Mouse (Mus musculus) CH12.LX (cell line): ENCODE measurements at regions not wholly inside any gene's neighbourhood (a gene's known extent, or its start where the extent isn't known, plus 50 kb on each side); places are given as distances from the start of the nearest gene placed in this dataset.

Experiments
- DNase-seq: peaks from one replicate; pipeline ENCODE4 v3.0.0-alpha.2; 2013; ENCODE audit errors: extremely low read depth
- H3K27ac ChIP-seq: 2 replicates; pipeline ENCODE4 v1.5.1; 2012; ENCODE audit warnings: low read depth, mild to moderate bottlenecking, control low read depth, moderate library complexity; ENCODE audit not compliant: insufficient read depth
- H3K27me3 ChIP-seq: replicated peaks from 2 replicates; pipeline ENCODE3; 2012; ENCODE audit warnings: inconsistent platforms
- H3K36me3 ChIP-seq, 2 experiments: replicated peaks in 1 of 2; 2 replicates each; pipeline versions ENCODE3 to v1.6.1; 2012; ENCODE audit warnings: inconsistent platforms in 1 of 2, low read length in 1 of 2, mild to moderate bottlenecking in 1 of 2, mixed read lengths in 1 of 2, moderate library complexity in 1 of 2; ENCODE audit not compliant: control insufficient read depth in 1 of 2, insufficient read depth in 1 of 2
- H3K4me1 ChIP-seq, 2 experiments: 2 replicates each; pipeline ENCODE4 v1.6.1; 2012; ENCODE audit warnings: inconsistent platforms in 1 of 2, moderate library complexity in 1 of 2; ENCODE audit not compliant: insufficient read depth in 2 of 2, control insufficient read depth in 1 of 2
- H3K4me2 ChIP-seq: 2 replicates; pipeline ENCODE4 v1.6.1; 2012; ENCODE audit warnings: low read depth, mild to moderate bottlenecking, control low read depth; ENCODE audit not compliant: poor library complexity, insufficient read depth, severe bottlenecking
- H3K4me3 ChIP-seq, 3 experiments: fragments of 150-350 bp in 1 of 3; sonication (generic) in 1 of 3; replicated peaks in 1 of 3; 2 replicates each; pipeline versions ENCODE3 to v1.5.1; 2011 to 2012; ENCODE audit warnings: low read depth in 2 of 3, low read length in 2 of 3, mild to moderate bottlenecking in 2 of 3, moderate library complexity in 2 of 3, control low read depth in 1 of 3, improper control_type of control experiment in 1 of 3, inconsistent platforms in 1 of 3, mixed read lengths in 1 of 3; ENCODE audit not compliant: poor library complexity in 1 of 3
- H3K79me2 ChIP-seq: replicated peaks from 2 replicates; pipeline ENCODE4 v1.6.1; 2012; ENCODE audit warnings: mild to moderate bottlenecking, moderate library complexity; ENCODE audit not compliant: control insufficient read depth, poor library complexity, insufficient read depth, severe bottlenecking; ENCODE audit errors: extremely low read depth
- H3K9ac ChIP-seq: 2 replicates; pipeline ENCODE4 v1.6.1; 2012; ENCODE audit warnings: low read depth, mild to moderate bottlenecking, control low read depth, moderate library complexity; ENCODE audit not compliant: insufficient read depth
- H3K9me3 ChIP-seq: replicated peaks from 2 replicates; pipeline ENCODE3; 2012; ENCODE audit warnings: low read length, inconsistent platforms, mixed read lengths
- CHD1 ChIP-seq: IDR thresholded peaks from 2 replicates; pipeline ENCODE4 v1.6.1; 2012; ENCODE audit warnings: low read depth, low read length, improper control_type of control experiment, inconsistent platforms
- ELF1 ChIP-seq: IDR thresholded peaks from 2 replicates; pipeline ENCODE4 v1.6.1; 2014; ENCODE audit warnings: low read depth, mild to moderate bottlenecking, inconsistent platforms, low read length, improper control_type of control experiment
- ETS1 ChIP-seq: conservative IDR thresholded peaks from 2 replicates; pipeline ENCODE4 v1.6.1; 2012; ENCODE audit warnings: low read depth, mild to moderate bottlenecking, inconsistent platforms, low read length, improper control_type of control experiment, moderate library complexity
- HCFC1 ChIP-seq: IDR thresholded peaks from 2 replicates; pipeline ENCODE4 v1.6.1; 2012; ENCODE audit warnings: low read depth, mild to moderate bottlenecking, inconsistent platforms, low read length, improper control_type of control experiment
- JUND ChIP-seq: conservative IDR thresholded peaks from 2 replicates; pipeline ENCODE4 v1.6.1; 2011; ENCODE audit warnings: low read depth, low read length, improper control_type of control experiment
- MAZ ChIP-seq: IDR thresholded peaks from 2 replicates; pipeline ENCODE4 v1.6.1; 2012; ENCODE audit warnings: low read depth, mild to moderate bottlenecking, inconsistent platforms, low read length, improper control_type of control experiment, moderate library complexity
- MEF2A ChIP-seq: IDR thresholded peaks from 2 replicates; pipeline ENCODE4 v1.6.1; 2014; ENCODE audit warnings: low read depth, mild to moderate bottlenecking, inconsistent platforms, low read length, improper control_type of control experiment, borderline replicate concordance
- MXI1 ChIP-seq: IDR thresholded peaks from 2 replicates; pipeline ENCODE4 v1.6.1; 2011; ENCODE audit warnings: mild to moderate bottlenecking, low read depth, low read length, improper control_type of control experiment
- MYC ChIP-seq: IDR thresholded peaks from 2 replicates; pipeline ENCODE4 v1.6.1; 2011; ENCODE audit warnings: low read depth, mild to moderate bottlenecking, improper control_type of control experiment, low read length
- NRF1 ChIP-seq: IDR thresholded peaks from 2 replicates; pipeline ENCODE4 v1.6.1; 2014; ENCODE audit warnings: low read depth, mild to moderate bottlenecking, inconsistent platforms, low read length, improper control_type of control experiment, moderate library complexity
- PAX5 ChIP-seq: IDR thresholded peaks from 2 replicates; pipeline ENCODE4 v1.6.1; 2012; ENCODE audit warnings: low read length, inconsistent platforms, mixed read lengths
- POLR2AphosphoS2 ChIP-seq: IDR thresholded peaks from 2 replicates; pipeline ENCODE4 v1.6.1; 2011; ENCODE audit warnings: low read depth, low read length, improper control_type of control experiment
- RCOR1 ChIP-seq: conservative IDR thresholded peaks from 2 replicates; pipeline ENCODE4 v1.6.1; 2012; ENCODE audit warnings: low read depth, mild to moderate bottlenecking, inconsistent platforms, low read length, improper control_type of control experiment
- TBP ChIP-seq: conservative IDR thresholded peaks from 2 replicates; pipeline ENCODE4 v1.6.1; 2011; ENCODE audit warnings: low read depth, low read length, improper control_type of control experiment
- TCF12 ChIP-seq: IDR thresholded peaks from 2 replicates; pipeline ENCODE4 v1.6.1; 2014; ENCODE audit warnings: low read depth, mild to moderate bottlenecking, inconsistent platforms, low read length, improper control_type of control experiment
- UBTF ChIP-seq: IDR thresholded peaks from 2 replicates; pipeline ENCODE4 v1.6.1; 2012; ENCODE audit warnings: low read depth, mild to moderate bottlenecking, inconsistent platforms, low read length, improper control_type of control experiment, moderate library complexity
- USF2 ChIP-seq: conservative IDR thresholded peaks from 2 replicates; pipeline ENCODE4 v1.6.1; 2011; ENCODE audit warnings: low read depth, low read length, improper control_type of control experiment
- ZMIZ1 ChIP-seq: IDR thresholded peaks from 2 replicates; pipeline ENCODE4 v1.6.1; 2012; ENCODE audit warnings: low read depth, mild to moderate bottlenecking, inconsistent platforms, low read length, improper control_type of control experiment
- ZNF384 ChIP-seq: IDR thresholded peaks from 2 replicates; pipeline ENCODE4 v1.6.1; 2012; ENCODE audit warnings: low read depth, low read length, improper control_type of control experiment, inconsistent platforms
- dilution Hi-C: fragments of 300-500 bp; cut with MboI; formaldehyde crosslinking; loops from 2 replicates; pipeline ENCODE4 v1.14.3; 2020; ENCODE audit warnings: low sequenced_read_pairs; ENCODE audit not compliant: extremely low pct_unique_long_range_greater_than_20kb, extremely low pct_ligation_motif_present
- in situ Hi-C: fragments of 300-500 bp; cut with MboI; formaldehyde crosslinking; loops from 3 replicates; pipeline ENCODE4 v1.14.3; 2019; ENCODE audit warnings: low sequenced_read_pairs, low pct_ligation_motif_present, low pct_unique_long_range_greater_than_20kb, mixed read lengths

DNA sequence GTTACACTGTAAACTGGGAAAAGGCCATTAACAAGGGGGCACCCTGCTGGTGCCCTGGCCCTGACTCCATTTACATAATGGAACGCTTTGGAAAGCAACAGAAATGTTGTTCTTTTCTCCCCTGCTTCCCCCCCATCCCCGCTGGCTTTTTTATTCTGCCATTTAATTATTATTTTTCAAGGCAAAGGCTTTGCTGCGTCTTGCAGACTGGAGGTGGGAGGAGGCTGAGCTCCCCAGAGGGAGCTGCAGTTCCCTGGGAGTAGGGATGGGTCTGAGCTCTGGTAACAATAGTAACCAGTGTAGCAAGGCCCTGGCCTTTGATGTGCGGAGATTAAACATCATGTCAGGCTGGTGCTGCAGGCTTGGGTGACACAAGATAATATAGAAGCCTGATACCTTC lies 168.6 kb downstream of the Gadd45g start:
- H3K4me2 ChIP-seq, result no peak overlapping the region
- TF ChIP-seq POLR2AphosphoS2 (no peak), TCF12 (no peak), USF2 (no peak), CHD1 (no peak), UBTF (no peak), ETS1 (no peak), MEF2A (no peak)
- H3K9me3 ChIP-seq, result no peaks in the 10 kb centered on the region
- no peaks in the 10 kb centered on the region for H3K27me3 ChIP-seq
- dilution Hi-C loops (no loop called here), in situ Hi-C loops (no loop called here)
- DNase-seq, result no peak
- H3K36me3 ChIP-seq, result no peaks in the 10 kb centered on the region
- H3K4me1 ChIP-seq, result peaks cover 8 to 13% of the 10 kb centered on the region in 2 experiments
- no peak overlapping the region for H3K4me3 ChIP-seq
- H3K27ac ChIP-seq, result no peak overlapping the region
- no peaks in the 10 kb centered on the region for H3K79me2 ChIP-seq
- H3K9ac ChIP-seq, result no peak overlapping the region

DNA sequence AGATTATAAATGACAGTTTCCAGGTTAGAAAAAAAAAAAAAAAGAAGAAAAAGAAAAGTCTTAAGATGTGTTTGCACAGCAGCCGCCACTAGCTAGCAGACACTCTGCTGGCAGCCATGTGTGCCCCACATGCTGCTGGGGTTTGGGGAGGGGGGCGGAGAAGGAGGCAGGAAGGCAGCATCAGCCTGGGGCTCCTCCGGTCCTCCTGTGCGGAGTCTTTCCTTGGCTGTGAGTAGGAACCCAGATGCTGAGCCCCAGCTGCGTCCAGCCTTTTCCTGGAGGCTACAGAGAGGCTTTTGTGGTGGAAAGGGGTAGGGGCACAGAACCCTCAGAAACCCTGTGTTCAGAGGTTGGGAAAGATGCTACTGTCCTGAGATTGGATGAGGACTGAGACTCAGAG lies 169.0 kb downstream of the Gadd45g start:
- H3K27me3 ChIP-seq, result no peaks in the 10 kb centered on the region
- dilution Hi-C loops (no loop called here), in situ Hi-C loops (no loop called here)
- H3K9me3 ChIP-seq, result no peaks in the 10 kb centered on the region
- TF ChIP-seq RCOR1, result no peak
- TF ChIP-seq PAX5, result no peak
- TF ChIP-seq MYC, result no peak
- no peak for TF ChIP-seq HCFC1
- TF ChIP-seq MAZ, result no peak
- no peak for TF ChIP-seq USF2
- no peak for TF ChIP-seq NRF1
- TF ChIP-seq ZNF384, result no peak
- TF ChIP-seq ZMIZ1, result no peak
- TF ChIP-seq ELF1, result no peak
- no peak for TF ChIP-seq JUND
- TF ChIP-seq TBP, result no peak
- TF ChIP-seq MXI1, result no peak
- no peaks in the 10 kb centered on the region for H3K36me3 ChIP-seq
- no peak overlapping the region for H3K27ac ChIP-seq
- no peaks in the 10 kb centered on the region for H3K79me2 ChIP-seq
- DNase-seq, result no peak
- H3K9ac ChIP-seq, result no peak overlapping the region
- H3K4me2 ChIP-seq, result no peak overlapping the region
- H3K4me1 ChIP-seq, result peaks cover 8 to 13% of the 10 kb centered on the region in 2 experiments
- no peak overlapping the region for H3K4me3 ChIP-seq
